Mouse (Mus musculus): ENCODE measurements around the gene Olfr24. TPM values are rescaled to one million over a fixed set of nuclear protein-coding genes. Genes with fewer than 3 reads are reported as not detected.

The Olfr24 gene
- polyA plus RNA-seq, 1 experiment, result not detected

- no peak for DNase-seq (ENCODE audit: low read depth in 1 of 2, low spot score in 2 of 2)
- H3K4me1 ChIP-seq (ENCODE audit: control insufficient read depth, insufficient read depth, insufficient read length), result no peaks in the 10 kb centered on the region
- no peak overlapping the region for H3K27ac ChIP-seq (ENCODE audit: insufficient read depth, low read length)
- no peaks in the 10 kb centered on the region for H3K36me3 ChIP-seq (ENCODE audit: control insufficient read depth, insufficient read depth, low read length)
- whole genome bisulfite sequencing, result 79% methylated on average over 4 of the region's 4 CpGs
- TF ChIP-seq CTCF (IDR thresholded peaks at IDR 0.05; ENCODE audit: extremely low read depth, insufficient read depth, insufficient read length, insufficient replicate concordance) (no peak), POLR2A (IDR thresholded peaks at IDR 0.05; ENCODE audit: low read depth, low read length) (no peak)
- H3K4me3 ChIP-seq (ENCODE audit: extremely low read depth, insufficient read depth, insufficient read length), result no peak overlapping the region
- H3K27me3 ChIP-seq (ENCODE audit: control insufficient read depth, insufficient read depth, low read length), result no peaks in the 10 kb centered on the region
Measured at GRCm38 (mm10) chr9:18722712-18723099, 41.1 kb downstream of the Olfr24 start.

GRCm38 (mm10) chr9:18721931-18722711, 41.7 kb downstream of the Olfr24 start:
- TF ChIP-seq POLR2A (IDR thresholded peaks at IDR 0.05; ENCODE audit: low read depth, low read length), result no peak
- TF ChIP-seq CTCF (IDR thresholded peaks at IDR 0.05; ENCODE audit: extremely low read depth, insufficient read depth, insufficient read length, insufficient replicate concordance), result no peak
- 48% methylated on average over 6 of the region's 6 CpGs for WGBS
- no peak overlapping the region for H3K4me3 ChIP-seq (ENCODE audit: extremely low read depth, insufficient read depth, insufficient read length)
- H3K4me1 ChIP-seq (ENCODE audit: control insufficient read depth, insufficient read depth, insufficient read length), result no peaks in the 10 kb centered on the region
- DNase-seq (ENCODE audit: low read depth in 1 of 2, low spot score in 2 of 2), result no peak
- H3K27ac ChIP-seq (ENCODE audit: insufficient read depth, low read length), result no peak overlapping the region
- no peaks in the 10 kb centered on the region for H3K36me3 ChIP-seq (ENCODE audit: control insufficient read depth, insufficient read depth, low read length)
- H3K27me3 ChIP-seq (ENCODE audit: control insufficient read depth, insufficient read depth, low read length), result no peaks in the 10 kb centered on the region

- Histone ChIP-seq H3K27ac (ENCODE audit: insufficient read depth, low read length) (no peak overlapping the region), H3K27me3 (ENCODE audit: control insufficient read depth, insufficient read depth, low read length) (no peaks in the 10 kb centered on the region), H3K36me3 (ENCODE audit: control insufficient read depth, insufficient read depth, low read length) (no peaks in the 10 kb centered on the region), H3K4me1 (ENCODE audit: control insufficient read depth, insufficient read depth, insufficient read length) (no peaks in the 10 kb centered on the region), H3K4me3 (ENCODE audit: extremely low read depth, insufficient read depth, insufficient read length) (no peak overlapping the region)
- WGBS, result 60% methylated on average over 2 of the region's 2 CpGs
- TF ChIP-seq POLR2A (IDR thresholded peaks at IDR 0.05; ENCODE audit: low read depth, low read length), result no peak
- no peak for TF ChIP-seq CTCF (IDR thresholded peaks at IDR 0.05; ENCODE audit: extremely low read depth, insufficient read depth, insufficient read length, insufficient replicate concordance)
- no peak for DNase-seq (ENCODE audit: low read depth in 1 of 2, low spot score in 2 of 2)
Measured at GRCm38 (mm10) chr9:18721011-18721410, 42.8 kb downstream of the Olfr24 start.

- no peak for DNase-seq (ENCODE audit: low read depth in 1 of 2, low spot score in 2 of 2)
- H3K4me1 ChIP-seq (ENCODE audit: control insufficient read depth, insufficient read depth, insufficient read length), result no peaks in the 10 kb centered on the region
- no peaks in the 10 kb centered on the region for H3K36me3 ChIP-seq (ENCODE audit: control insufficient read depth, insufficient read depth, low read length)
- H3K27ac ChIP-seq (ENCODE audit: insufficient read depth, low read length), result no peak overlapping the region
- H3K4me3 ChIP-seq (ENCODE audit: extremely low read depth, insufficient read depth, insufficient read length), result no peak overlapping the region
- TF ChIP-seq POLR2A (IDR thresholded peaks at IDR 0.05; ENCODE audit: low read depth, low read length) (no peak), CTCF (IDR thresholded peaks at IDR 0.05; ENCODE audit: extremely low read depth, insufficient read depth, insufficient read length, insufficient replicate concordance) (no peak)
- no peaks in the 10 kb centered on the region for H3K27me3 ChIP-seq (ENCODE audit: control insufficient read depth, insufficient read depth, low read length)
Measured at GRCm38 (mm10) chr9:18705628-18706027, 58.2 kb downstream of the Olfr24 start.

Other genes with a start within 250 kb of the Olfr24 start
- 0.31 and 0.46 TPM in 2 replicates for gene Muc16, start 89.5 kb downstream of the Olfr24 start, polyA plus RNA-seq (2012; rRNA removed)
- gene Olfr828, start 55.5 kb upstream of the Olfr24 start, polyA plus RNA-seq (2012; rRNA removed), result not detected in 2 replicates
- not detected in 2 replicates for gene Olfr829, start 90.9 kb upstream of the Olfr24 start, polyA plus RNA-seq (2012; rRNA removed)
- not detected in 2 replicates for gene Olfr830, start 110.7 kb upstream of the Olfr24 start, polyA plus RNA-seq (2012; rRNA removed)
- gene Olfr832, start 173.1 kb upstream of the Olfr24 start, polyA plus RNA-seq (2012; rRNA removed), result not detected in 2 replicates
- not detected in 2 replicates for gene Olfr834, start 224.0 kb upstream of the Olfr24 start, polyA plus RNA-seq (2012; rRNA removed)